Mouse (Mus musculus) layer of hippocampus, adult 2 months (tissue): ENCODE data around the gene Cnga3. TPM values are rescaled to one million over a fixed set of nuclear protein-coding genes. Genes with fewer than 3 reads are reported as not detected.

ENCODE experiments used
- DNase-seq, 2 experiments: peaks; one replicate each; pipeline ENCODE4 v3.0.0; 2022; ENCODE audit warnings: low spot score in 2 of 2
- H3K27ac ChIP-seq: fragments of 200-600 bp; 2 replicates; pipeline ENCODE4 v1.8.1; 2022
- H3K4me3 ChIP-seq: fragments of 200-600 bp; 2 replicates; pipeline ENCODE4 v1.8.1; 2022; ENCODE audit warnings: mild to moderate bottlenecking
- CTCF ChIP-seq: fragments of 200-600 bp; conservative IDR thresholded peaks from 2 replicates; pipeline ENCODE4 v1.8.1; 2022; ENCODE audit warnings: antibody characterized with exemption, mild to moderate bottlenecking, moderate library complexity
- total RNA-seq, 2 experiments: library from RNA; stranded (reverse); gene quantifications; 2 replicates each; pipeline ENCODE4 v1.2.3; 2021

Cnga3 gene
- total RNA-seq, 2 experiments from 2014 or later: 0.38 to 0.66 TPM

- TF ChIP-seq CTCF: no peak
- no peak overlapping the region for H3K4me3 ChIP-seq
- no peak overlapping the region for H3K27ac ChIP-seq
- no peak for DNase-seq
Measured at GRCm38 (mm10) chr1:37296414-37296813, 82.2 kb downstream of the Cnga3 start.

GRCm38 (mm10) chr1:37298904-37299303 lies 84.7 kb downstream of the Cnga3 start:
- no peak for TF ChIP-seq CTCF
- Histone ChIP-seq H3K27ac (no peak overlapping the region), H3K4me3 (no peak overlapping the region)
- no peak for DNase-seq

- H3K27ac ChIP-seq: peak within 1 kb of the TSS; percentile 91
- H3K4me3 ChIP-seq: peak within 1 kb of the TSS; percentile 92
- peak; percentile 92 to 97 for DNase-seq
- TF ChIP-seq CTCF: no peak
Measured at GRCm38 (mm10) chr1:37299540-37300491, 85.6 kb downstream of the Cnga3 start, which contains the start of gene Inpp4a. Gene Inpp4a (plus strand): TSS chr1:37299865.

GRCm38 (mm10) chr1:37300650-37301049 lies 86.4 kb downstream of the Cnga3 start:
- peak overlapping the region; percentile 92 for H3K4me3 ChIP-seq
- TF ChIP-seq CTCF: no peak
- peak overlapping the region; percentile 91 for H3K27ac ChIP-seq
- DNase-seq: no peak

DNA sequence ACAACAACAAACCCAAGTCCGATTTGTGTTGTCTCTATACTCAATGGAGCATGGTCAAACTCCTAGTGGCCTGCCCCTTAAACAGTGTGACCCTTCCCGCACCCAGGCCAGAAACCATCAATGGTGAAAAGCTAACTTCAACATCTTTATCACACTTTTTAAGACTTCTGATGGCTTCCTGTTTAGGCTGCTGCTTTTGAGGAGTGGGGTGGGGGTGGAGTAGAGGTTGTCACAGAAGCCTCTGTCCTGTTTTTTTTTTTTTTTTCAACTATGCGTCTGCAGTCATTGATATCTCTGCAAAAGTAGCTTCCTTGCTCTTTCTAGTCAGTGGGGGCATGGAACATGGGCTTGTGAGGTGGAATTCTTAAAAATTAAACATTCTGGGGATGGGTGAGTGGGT lies 88.6 kb downstream of the Cnga3 start:
- H3K27ac ChIP-seq: no peak overlapping the region
- DNase-seq: no peak
- TF ChIP-seq CTCF: no peak
- H3K4me3 ChIP-seq: no peak overlapping the region

- TF ChIP-seq CTCF: no peak
- H3K27ac ChIP-seq: no peak overlapping the region
Measured at GRCm38 (mm10) chr1:37305691-37306287, 91.6 kb downstream of the Cnga3 start.

GRCm38 (mm10) chr1:37307586-37307985 lies 93.4 kb downstream of the Cnga3 start:
- no peak overlapping the region for H3K27ac ChIP-seq
- H3K4me3 ChIP-seq: no peak overlapping the region
- DNase-seq: no peak
- no peak for TF ChIP-seq CTCF

More at GRCm38 (mm10) chr1:37305691-37306287, 91.6 kb downstream of the Cnga3 start:
- no peak overlapping the region for H3K4me3 ChIP-seq
- no peak for DNase-seq

DNA sequence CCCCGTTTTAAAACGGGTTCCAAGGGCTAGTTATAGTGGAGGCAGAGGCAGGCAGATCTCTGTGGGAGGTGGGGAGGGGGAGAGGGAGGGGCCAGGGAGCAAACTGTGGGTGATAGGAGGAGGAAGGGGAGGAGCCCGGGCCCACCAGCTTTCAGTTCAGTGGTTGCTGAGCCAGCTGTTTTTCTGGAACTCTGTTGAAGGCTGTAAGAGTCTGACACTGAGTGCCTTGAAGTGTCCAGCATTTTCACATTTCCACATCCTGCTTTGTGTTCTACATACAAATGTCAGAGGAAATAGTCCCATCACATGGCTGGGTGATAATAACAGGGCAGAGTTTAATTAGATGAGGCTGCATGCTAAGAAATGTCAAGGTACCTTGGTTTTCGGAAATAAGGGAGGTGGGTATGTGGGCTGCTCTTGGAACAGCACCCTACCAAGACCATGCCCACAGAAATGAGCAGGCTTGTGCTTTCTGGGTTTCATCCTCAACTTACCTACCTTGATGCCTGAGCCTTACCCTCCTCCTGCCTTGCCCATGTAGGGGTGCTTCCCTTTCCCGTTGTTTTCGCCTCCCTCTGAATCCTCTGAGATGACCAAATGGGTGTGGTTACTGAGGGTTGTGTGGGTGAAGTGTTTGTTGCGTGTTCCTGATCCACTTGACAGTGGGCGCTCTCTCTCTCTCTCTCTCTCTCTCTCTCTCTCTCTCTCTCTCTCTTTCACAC lies 93.9 kb downstream of the Cnga3 start:
- DNase-seq: no peak
- TF ChIP-seq CTCF: no peak
- Histone ChIP-seq H3K4me3 (no peak overlapping the region), H3K27ac (no peak overlapping the region)

GRCm38 (mm10) chr1:37308743-37309100 lies 94.5 kb downstream of the Cnga3 start:
- no peak for DNase-seq
- no peak overlapping the region for H3K27ac ChIP-seq
- TF ChIP-seq CTCF: no peak
- H3K4me3 ChIP-seq: no peak overlapping the region

DNA sequence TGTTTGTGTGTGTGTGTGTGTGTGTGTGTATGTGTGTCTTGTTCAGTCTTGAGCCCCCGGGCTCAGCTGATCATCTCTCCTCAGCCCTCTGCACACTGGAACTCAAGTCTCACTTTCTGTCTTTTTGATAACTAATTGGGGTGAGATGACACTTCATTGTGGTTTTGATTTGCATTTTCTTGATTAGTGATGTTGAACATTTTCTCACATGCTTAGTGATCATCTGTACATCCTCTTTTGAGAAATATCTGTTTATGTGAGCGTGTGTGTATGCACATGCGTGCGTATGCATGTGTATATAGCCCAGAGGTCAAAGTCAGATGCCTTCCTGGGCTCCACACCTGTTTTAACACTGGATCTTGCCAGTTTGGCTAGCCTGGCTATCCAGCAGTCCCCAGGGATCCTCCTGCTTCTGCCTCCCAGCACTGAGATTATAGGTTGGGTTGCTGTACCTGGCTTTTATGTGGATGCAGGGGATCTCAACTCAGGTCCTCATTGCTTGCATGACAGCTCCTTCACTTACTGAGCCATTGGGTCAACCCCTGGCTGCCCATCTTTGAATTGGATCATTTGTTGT lies 95.8 kb downstream of the Cnga3 start:
- DNase-seq: no peak
- TF ChIP-seq CTCF: no peak
- H3K4me3 ChIP-seq: no peak overlapping the region
- H3K27ac ChIP-seq: no peak overlapping the region

Other genes starting within 250 kb of the Cnga3 start
- 10 to 100 TPM; 21.0 to 21.9 TPM for gene Vwa3b, start 187.8 kb upstream of the Cnga3 start, total RNA-seq
- 100 to 1,000 TPM; 168 TPM for gene Inpp4a, start 85.4 kb downstream of the Cnga3 start, total RNA-seq
- 10 to 100 TPM; 61.2 to 62.5 TPM for gene Coa5, start 215.7 kb downstream of the Cnga3 start, total RNA-seq
- gene Unc50, start 215.7 kb downstream of the Cnga3 start, total RNA-seq: 10 to 100 TPM; 53.3 to 59.7 TPM